Mouse (Mus musculus): Measurements from ENCODE around the gene Gm14391. TPM values are rescaled to one million over a fixed set of nuclear protein-coding genes. Genes with fewer than 3 reads are reported as not detected.

Gm14391 gene
- 2.9 TPM for polyA plus RNA-seq (2017; shearing (Covaris generic))

DNA sequence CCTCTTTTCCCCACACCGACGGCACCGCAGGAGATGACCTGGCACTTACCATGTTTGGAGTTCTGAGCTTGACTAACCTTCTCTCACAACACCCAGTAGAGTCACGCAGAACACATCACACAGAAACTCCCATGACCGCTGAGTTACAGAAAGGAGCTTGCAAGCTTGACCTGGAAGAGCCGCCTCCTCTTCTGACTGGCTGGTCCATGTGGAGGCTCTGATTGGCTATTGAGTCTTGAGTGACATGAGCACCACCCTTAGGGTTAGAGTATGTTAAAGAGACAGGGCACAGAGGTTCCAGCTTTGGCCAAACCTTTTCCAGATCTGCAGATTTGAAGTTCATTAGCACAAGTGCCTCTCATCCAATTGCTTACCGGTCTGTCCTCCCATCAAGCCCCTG lies at the start of gene Gm14391:
Gm14391 (minus strand) TSS at position 186 of the 400 bp plus-strand sequence.

GRCm38 (mm10) chr2:175175401-175176180 lies 31.1 kb downstream of the Gm14391 start, which contains the start of gene Gm14443:
Gene Gm14443 (minus strand): TSS chr2:175175871.

DNA sequence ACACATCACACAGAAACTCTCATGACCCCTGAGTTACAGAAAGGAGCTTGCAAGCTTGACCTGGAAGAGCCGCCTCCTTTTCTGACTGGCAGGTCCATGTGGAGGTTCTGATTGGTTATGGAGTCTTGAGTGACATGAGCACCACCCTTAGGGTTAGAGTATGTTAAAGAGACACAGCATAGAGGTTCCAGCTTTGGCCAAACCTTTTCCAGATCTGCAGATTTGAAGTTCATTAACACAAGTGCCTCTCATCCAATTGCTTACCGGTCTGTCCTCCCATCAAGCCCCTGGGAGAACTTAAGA lies 64.8 kb downstream of the Gm14391 start, which contains the start of gene Gm14399:
Gm14399 (minus strand) TSS at position 20 of the 303 bp plus-strand sequence.

Other genes with a start within 250 kb of the Gm14391 start
- gene Gm14444, start 196.7 kb downstream of the Gm14391 start, polyA plus RNA-seq (2017; shearing (Covaris generic)) = not detected
- not detected for gene Gm14393, start 139.1 kb downstream of the Gm14391 start, polyA plus RNA-seq (2017; shearing (Covaris generic))
- gene Gm14399, start 64.9 kb downstream of the Gm14391 start, polyA plus RNA-seq (2017; shearing (Covaris generic)) = 10.1 TPM
- gene Gm14443, start 31.0 kb downstream of the Gm14391 start, polyA plus RNA-seq (2017; shearing (Covaris generic)) = not detected
- 1.2 TPM for gene Gm14440, start 68.2 kb upstream of the Gm14391 start, polyA plus RNA-seq (2017; shearing (Covaris generic))
- 4.9 TPM for gene Gm4631, start 131.3 kb upstream of the Gm14391 start, polyA plus RNA-seq (2017; shearing (Covaris generic))
- 0.46 TPM for gene Zfp968, start 165.5 kb upstream of the Gm14391 start, polyA plus RNA-seq (2017; shearing (Covaris generic))
- 4.7 TPM for gene Gm4724, start 228.9 kb upstream of the Gm14391 start, polyA plus RNA-seq (2017; shearing (Covaris generic))